Mouse (Mus musculus): Measurements from ENCODE around the gene Raver1. TPM values are rescaled to one million over a fixed set of nuclear protein-coding genes. Genes with fewer than 3 reads are reported as not detected.

Gene Raver1
- total RNA-seq (2014; rRNA removed) (43.2 and 51.9 TPM in 2 replicates), polyA plus RNA-seq (2015; fragmentation: Nextera tagmentation; extraction: Ambion mirVana) (19.7 and 21.7 TPM in 2 replicates)

GRCm38 (mm10) chr9:21091707-21092320 is at the start of gene Raver1, which contains the start of gene Gm38431:
Gene Raver1 (minus strand): TSS chr9:21092008.
Gene Gm38431 (minus strand): TSS chr9:21091997.
- under 1% methylated on average over 54 of the region's 54 CpGs for WGBS
- peak within 1 kb of the TSS; percentile 88 for H3K27ac ChIP-seq
- H3K4me2 ChIP-seq (ENCODE audit: low read depth, low read length): peak within 1 kb of the TSS; percentile 70
- DNase-seq (ENCODE audit: low spot score): peak; percentile 99
- peaks cover 21% of the 10 kb centered on the region; the same call in 1 of the 2 replicates for H3K36me3 ChIP-seq (ENCODE audit: insufficient read depth, low read length)
- H3K9me3 ChIP-seq (ENCODE audit: low read length): no peaks in the 10 kb centered on the region
- peaks cover 8% of the 10 kb centered on the region for H3K4me1 ChIP-seq (ENCODE audit: insufficient read depth, low read length)
- peak within 1 kb of the TSS; percentile 70 for H3K9ac ChIP-seq (replicated peaks; ENCODE audit: low read length)
- no peaks in the 10 kb centered on the region for H3K27me3 ChIP-seq (ENCODE audit: insufficient read depth, low read length)
- no peak for TF ChIP-seq CTCF (IDR thresholded peaks at IDR 0.05; ENCODE audit: low read depth)
- peak within 1 kb of the TSS; percentile 64 for H3K4me3 ChIP-seq (ENCODE audit: low read length)
- peak; percentile 100 for ATAC-seq

- ATAC-seq (no peak), DNase-seq (ENCODE audit: low spot score) (no peak)
- Histone ChIP-seq H3K9ac (replicated peaks; ENCODE audit: low read length) (no peak overlapping the region), H3K4me2 (ENCODE audit: low read depth, low read length) (no peak overlapping the region), H3K9me3 (ENCODE audit: low read length) (no peaks in the 10 kb centered on the region), H3K4me1 (ENCODE audit: insufficient read depth, low read length) (no peaks in the 10 kb centered on the region), H3K27me3 (ENCODE audit: insufficient read depth, low read length) (no peaks in the 10 kb centered on the region), H3K36me3 (ENCODE audit: insufficient read depth, low read length) (peaks cover 53% of the 10 kb centered on the region), H3K27ac (no peak overlapping the region), H3K4me3 (ENCODE audit: low read length) (no peak overlapping the region)
- TF ChIP-seq CTCF (IDR thresholded peaks at IDR 0.05; ENCODE audit: low read depth): no peak
- 90% methylated on average over 4 of the region's 4 CpGs for WGBS
These were observed 46.6 kb upstream of the Raver1 start for GRCm38 (mm10) chr9:21138386-21138785.

DNA sequence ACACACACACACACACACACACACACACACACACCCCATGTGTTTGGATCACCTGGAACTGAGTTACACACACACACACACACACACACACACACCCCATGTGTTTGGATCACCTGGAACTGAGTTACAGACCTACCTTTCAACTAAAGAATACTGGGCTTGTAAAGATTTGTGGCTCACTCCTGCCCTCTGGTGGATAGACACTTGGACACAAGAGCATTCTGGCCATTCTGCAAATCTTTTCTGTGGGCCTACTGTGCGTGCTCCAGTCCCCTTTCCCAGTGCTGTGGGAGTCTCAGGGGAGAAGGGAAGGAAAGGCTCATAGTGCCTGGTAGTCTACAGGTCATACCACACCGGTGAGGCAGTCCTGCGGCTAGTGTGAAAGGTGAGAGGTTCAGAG is 45.4 kb upstream of the Raver1 start:
- no peak overlapping the region for H3K9ac ChIP-seq (replicated peaks; ENCODE audit: low read length)
- peaks cover 42% of the 10 kb centered on the region for H3K36me3 ChIP-seq (ENCODE audit: insufficient read depth, low read length)
- no peak overlapping the region for H3K4me2 ChIP-seq (ENCODE audit: low read depth, low read length)
- DNase-seq (ENCODE audit: low spot score): peak; percentile 80
- TF ChIP-seq CTCF (IDR thresholded peaks at IDR 0.05; ENCODE audit: low read depth): peak; percentile 82
- H3K27me3 ChIP-seq (ENCODE audit: insufficient read depth, low read length): no peaks in the 10 kb centered on the region
- ATAC-seq: peak; percentile 16; the same call in 1 of the 2 replicates
- 47% methylated on average over 3 of the region's 3 CpGs for WGBS
- no peak overlapping the region for H3K4me3 ChIP-seq (ENCODE audit: low read length)
- H3K4me1 ChIP-seq (ENCODE audit: insufficient read depth, low read length): no peaks in the 10 kb centered on the region
- no peaks in the 10 kb centered on the region for H3K9me3 ChIP-seq (ENCODE audit: low read length)
- H3K27ac ChIP-seq: no peak overlapping the region

GRCm38 (mm10) chr9:21136401-21136800 is 44.6 kb upstream of the Raver1 start:
- Histone ChIP-seq H3K27me3 (ENCODE audit: insufficient read depth, low read length) (no peaks in the 10 kb centered on the region), H3K9me3 (ENCODE audit: low read length) (no peaks in the 10 kb centered on the region), H3K4me1 (ENCODE audit: insufficient read depth, low read length) (no peaks in the 10 kb centered on the region), H3K36me3 (ENCODE audit: insufficient read depth, low read length) (peaks cover 34% of the 10 kb centered on the region), H3K9ac (replicated peaks; ENCODE audit: low read length) (no peak overlapping the region), H3K4me2 (ENCODE audit: low read depth, low read length) (no peak overlapping the region), H3K27ac (no peak overlapping the region), H3K4me3 (ENCODE audit: low read length) (no peak overlapping the region)
- 76% methylated on average over 6 of the region's 6 CpGs for WGBS
- DNase-seq (ENCODE audit: low spot score) (no peak), ATAC-seq (no peak)
- no peak for TF ChIP-seq CTCF (IDR thresholded peaks at IDR 0.05; ENCODE audit: low read depth)

DNA sequence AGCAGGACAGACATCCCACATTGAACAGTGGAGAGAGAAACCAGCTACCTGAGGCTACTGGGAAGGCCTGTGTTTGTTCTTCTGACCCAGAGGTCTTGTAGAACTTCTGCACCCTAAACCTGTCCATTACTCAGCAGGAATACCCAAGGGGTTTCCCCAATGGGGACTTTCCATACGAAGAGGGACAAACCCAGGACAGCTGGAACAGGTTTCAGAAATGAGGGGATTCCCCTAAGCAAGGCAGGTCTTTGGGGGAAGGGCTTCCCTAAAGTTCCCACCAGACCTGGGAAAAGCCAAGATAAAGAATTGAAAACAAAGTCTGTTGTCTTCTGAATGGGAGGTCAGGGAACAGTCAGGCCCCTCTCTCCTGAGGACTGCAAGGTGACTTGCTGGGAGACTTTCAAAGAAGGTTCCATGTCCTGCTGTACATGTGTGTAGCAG is 44.2 kb upstream of the Raver1 start:
- TF ChIP-seq CTCF (IDR thresholded peaks at IDR 0.05; ENCODE audit: low read depth): no peak
- no peak overlapping the region for H3K27ac ChIP-seq
- no peak overlapping the region for H3K4me2 ChIP-seq (ENCODE audit: low read depth, low read length)
- no peak overlapping the region for H3K4me3 ChIP-seq (ENCODE audit: low read length)
- no peaks in the 10 kb centered on the region for H3K27me3 ChIP-seq (ENCODE audit: insufficient read depth, low read length)
- ATAC-seq (no peak), DNase-seq (ENCODE audit: low spot score) (no peak)
- 62% methylated on average over 1 of the region's 1 CpGs for WGBS
- no peaks in the 10 kb centered on the region for H3K4me1 ChIP-seq (ENCODE audit: insufficient read depth, low read length)
- H3K9me3 ChIP-seq (ENCODE audit: low read length): no peaks in the 10 kb centered on the region
- H3K9ac ChIP-seq (replicated peaks; ENCODE audit: low read length): no peak overlapping the region
- peaks cover 30% of the 10 kb centered on the region for H3K36me3 ChIP-seq (ENCODE audit: insufficient read depth, low read length)

DNA sequence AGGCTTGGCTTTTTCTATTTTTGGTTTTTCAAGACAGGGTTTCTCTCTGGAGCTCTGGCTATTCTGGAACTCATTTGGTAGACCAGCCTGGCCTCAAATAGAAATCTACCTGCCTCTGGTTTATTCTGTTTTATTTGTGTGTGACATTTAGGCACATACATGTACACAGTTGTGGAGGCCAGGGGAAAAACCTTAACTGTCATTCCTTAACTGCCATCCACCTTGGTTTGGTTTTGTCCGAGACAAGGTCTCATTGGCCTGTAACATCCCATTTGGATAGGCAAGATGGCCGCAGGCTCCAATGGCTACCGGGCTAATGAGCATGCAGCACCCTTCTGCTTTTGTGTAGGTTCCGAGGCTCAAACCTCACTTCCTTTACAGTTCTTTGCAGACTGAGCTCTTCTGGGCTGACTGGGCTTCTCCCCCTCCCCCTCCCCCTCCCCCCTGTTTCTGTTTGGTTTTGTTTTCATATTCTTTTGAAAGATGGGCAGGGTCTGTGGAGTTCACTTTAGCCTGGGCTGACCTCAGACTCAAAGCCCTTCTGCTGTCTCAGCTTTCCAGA is 43.6 kb upstream of the Raver1 start:
- Histone ChIP-seq H3K27me3 (ENCODE audit: insufficient read depth, low read length) (no peaks in the 10 kb centered on the region), H3K9ac (replicated peaks; ENCODE audit: low read length) (no peak overlapping the region), H3K4me1 (ENCODE audit: insufficient read depth, low read length) (0 out of 2 replicates have a peak, but pooled peaks cover 3% of the 10 kb centered on the region), H3K4me3 (ENCODE audit: low read length) (no peak overlapping the region), H3K36me3 (ENCODE audit: insufficient read depth, low read length) (peaks cover 24% of the 10 kb centered on the region), H3K27ac (no peak overlapping the region), H3K9me3 (ENCODE audit: low read length) (no peaks in the 10 kb centered on the region), H3K4me2 (ENCODE audit: low read depth, low read length) (no peak overlapping the region)
- no peak for DNase-seq (ENCODE audit: low spot score)
- WGBS: 78% methylated on average over 4 of the region's 4 CpGs
- TF ChIP-seq CTCF (IDR thresholded peaks at IDR 0.05; ENCODE audit: low read depth): no peak
- ATAC-seq: no peak

Data from hindbrain, postnatal 0 days (tissue).